Mouse (Mus musculus) ES-Bruce4 (cell line): ENCODE data around the gene Nr2f1. TPM values are rescaled to one million over a fixed set of nuclear protein-coding genes. Genes with fewer than 3 reads are reported as not detected.

ENCODE experiments used
- H3K27ac ChIP-seq: 2 replicates; pipeline ENCODE4 v1.5.1; 2012; ENCODE audit warnings: low read length, inconsistent platforms; ENCODE audit not compliant: insufficient read depth
- H3K27me3 ChIP-seq: 2 replicates; pipeline ENCODE4 v1.6.1; 2012; ENCODE audit warnings: mild to moderate bottlenecking, low read length, inconsistent platforms; ENCODE audit not compliant: control insufficient read depth, poor library complexity, insufficient read depth, severe bottlenecking
- H3K36me3 ChIP-seq: 2 replicates; pipeline ENCODE4 v1.6.1; 2012; ENCODE audit warnings: inconsistent platforms, mild to moderate bottlenecking, low read length, moderate library complexity; ENCODE audit not compliant: control insufficient read depth, poor library complexity, insufficient read depth, severe bottlenecking
- H3K4me1 ChIP-seq: one replicate; pipeline ENCODE4 v1.8.1; 2011; ENCODE audit warnings: low read length; ENCODE audit not compliant: control insufficient read depth, insufficient read depth
- H3K4me3 ChIP-seq: 2 replicates; pipeline ENCODE4 v1.5.1; 2011; ENCODE audit warnings: low read depth, mild to moderate bottlenecking, low read length
- H3K9ac ChIP-seq: 2 replicates; pipeline ENCODE4 v1.6.1; 2012; ENCODE audit warnings: low read depth, mild to moderate bottlenecking, inconsistent platforms; ENCODE audit not compliant: poor library complexity, severe bottlenecking
- H3K9me3 ChIP-seq: replicated peaks from 2 replicates; pipeline ENCODE4 v1.6.1; 2012; ENCODE audit warnings: mild to moderate bottlenecking, low read length, inconsistent platforms; ENCODE audit not compliant: control insufficient read depth, poor library complexity, insufficient read depth, severe bottlenecking
- CTCF ChIP-seq: IDR thresholded peaks from one replicate; pipeline ENCODE4 v1.8.1; 2011; ENCODE audit warnings: low read depth, low read length
- EP300 ChIP-seq: IDR thresholded peaks from 2 replicates; pipeline ENCODE4 v1.6.1; 2011; ENCODE audit warnings: low read depth, low read length; ENCODE audit not compliant: insufficient read depth
- POLR2A ChIP-seq: IDR thresholded peaks from one replicate; pipeline ENCODE4 v1.8.1; 2011; ENCODE audit warnings: low read length; ENCODE audit not compliant: insufficient read depth
- polyA plus RNA-seq: library from polyadenylated mRNA; stranded (reverse); fragments of >200 nt; gene quantifications from 2 replicates; pipeline ENCODE4 v1.2.4, GENCODE M21; 2011; ENCODE audit warnings: low read depth; ENCODE audit not compliant: missing spikeins, insufficient read depth, insufficient read length

The Nr2f1 gene
- polyA plus RNA-seq, 1 experiment = not detected

GRCm38 (mm10) chr13:78197819-78198390 is 1.7 kb downstream of the Nr2f1 start:
- Histone ChIP-seq H3K9me3 (no peaks in the 10 kb centered on the region), H3K36me3 (no peaks in the 10 kb centered on the region), H3K27ac (no peak overlapping the region), H3K4me3 (peak overlapping the region; percentile 38), H3K9ac (peak overlapping the region; percentile 68), H3K27me3 (peaks cover 38% of the 10 kb centered on the region), H3K4me1 (no peaks in the 10 kb centered on the region)
- TF ChIP-seq EP300 (no peak), CTCF (no peak), POLR2A (no peak)

DNA sequence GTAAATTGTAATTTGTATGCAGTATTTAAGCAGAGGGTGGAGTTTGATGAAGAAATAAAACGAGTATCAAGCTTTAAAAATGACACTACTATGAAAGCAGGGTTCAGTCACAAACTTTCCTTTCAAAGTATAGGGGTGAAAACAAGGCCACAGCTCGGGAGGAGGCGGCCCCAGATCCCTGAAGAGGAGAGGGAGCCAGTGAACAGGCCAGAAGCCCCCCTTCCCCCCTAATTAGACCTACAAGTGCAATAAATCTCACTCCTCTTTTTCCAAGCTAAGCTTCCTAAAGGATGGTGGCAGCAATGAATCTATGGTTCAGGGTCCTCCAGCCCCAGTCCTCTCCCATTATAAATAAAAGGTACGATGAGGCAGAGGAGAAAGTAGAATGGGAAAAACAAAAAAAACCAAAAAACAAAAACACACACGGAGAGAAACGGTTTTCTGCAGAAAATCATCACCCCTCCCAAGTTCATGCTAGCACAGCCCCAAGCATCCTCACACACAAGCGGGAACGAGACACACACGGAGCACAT is 2.2 kb downstream of the Nr2f1 start:
- peak overlapping the region; percentile 8; the same call in 1 of the 2 replicates for H3K4me3 ChIP-seq
- no peaks in the 10 kb centered on the region for H3K9me3 ChIP-seq
- H3K4me1 ChIP-seq = no peaks in the 10 kb centered on the region
- H3K9ac ChIP-seq = no peak overlapping the region
- TF ChIP-seq EP300 (no peak), POLR2A (no peak), CTCF (no peak)
- H3K36me3 ChIP-seq = no peaks in the 10 kb centered on the region
- H3K27me3 ChIP-seq = peaks cover 34% of the 10 kb centered on the region
- no peak overlapping the region for H3K27ac ChIP-seq

GRCm38 (mm10) chr13:78196236-78196796 is 3.2 kb downstream of the Nr2f1 start:
- no peak overlapping the region for H3K9ac ChIP-seq
- TF ChIP-seq POLR2A (no peak), CTCF (no peak), EP300 (no peak)
- H3K27me3 ChIP-seq = peaks cover 32% of the 10 kb centered on the region

DNA sequence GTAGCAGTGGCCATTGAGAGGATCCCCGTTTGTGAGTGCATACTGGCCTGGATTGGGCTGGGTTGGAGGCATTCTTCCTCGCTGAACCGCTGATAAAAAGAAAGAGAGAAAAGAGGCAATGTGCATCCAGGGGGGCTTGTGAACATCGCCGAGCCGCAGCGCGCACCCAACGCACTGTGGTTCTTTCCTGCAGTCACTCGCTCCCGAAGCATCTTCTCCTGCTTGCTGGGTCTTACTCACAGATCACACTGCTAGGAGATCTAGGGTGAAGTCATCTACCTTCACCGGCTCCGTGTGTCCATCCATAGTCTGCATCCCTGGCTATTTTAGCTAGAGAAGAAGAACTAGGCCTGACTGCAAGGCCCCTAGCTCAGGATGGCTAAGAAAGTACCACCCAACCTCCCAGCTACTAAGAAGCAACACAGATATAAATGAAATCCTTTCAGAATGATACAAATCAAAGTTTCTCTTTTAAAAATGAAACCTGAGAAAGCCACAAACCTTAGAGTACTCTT is 3.9 kb downstream of the Nr2f1 start:
- H3K27ac ChIP-seq = no peak overlapping the region
- H3K27me3 ChIP-seq = peaks cover 32% of the 10 kb centered on the region
- H3K4me3 ChIP-seq = peak overlapping the region; percentile 39
- H3K9me3 ChIP-seq = no peaks in the 10 kb centered on the region
- H3K9ac ChIP-seq = no peak overlapping the region
- no peaks in the 10 kb centered on the region for H3K4me1 ChIP-seq
- H3K36me3 ChIP-seq = no peaks in the 10 kb centered on the region
- no peak for TF ChIP-seq EP300
- no peak for TF ChIP-seq CTCF
- TF ChIP-seq POLR2A = no peak

More at GRCm38 (mm10) chr13:78196236-78196796, 3.2 kb downstream of the Nr2f1 start:
- H3K4me3 ChIP-seq = no peak overlapping the region
- H3K4me1 ChIP-seq = no peaks in the 10 kb centered on the region
- no peaks in the 10 kb centered on the region for H3K36me3 ChIP-seq
- no peaks in the 10 kb centered on the region for H3K9me3 ChIP-seq
- no peak overlapping the region for H3K27ac ChIP-seq

GRCm38 (mm10) chr13:78194850-78195600 is 4.5 kb downstream of the Nr2f1 start:
- Histone ChIP-seq H3K36me3 (no peaks in the 10 kb centered on the region), H3K27me3 (peaks cover 29% of the 10 kb centered on the region), H3K27ac (no peak overlapping the region), H3K9me3 (no peaks in the 10 kb centered on the region), H3K9ac (no peak overlapping the region), H3K4me3 (peak overlapping the region; percentile 39), H3K4me1 (no peaks in the 10 kb centered on the region)
- TF ChIP-seq CTCF = no peak
